Mouse (Mus musculus) layer of hippocampus, adult 9-10 months (tissue): Measurements from ENCODE around the gene Hs3st5.
"Not testable (repeated sequence)": the region's sequence is repeated elsewhere in the genome, so short reads cannot be mapped to it uniquely, and the experiment has no call there.

Source experiments
- DNase-seq: peaks from one replicate; pipeline ENCODE4 v3.0.0; 2022; ENCODE audit warnings: low spot score

Hs3st5 gene

GRCm38 (mm10) chr10:36557673-36558072 is 51.1 kb downstream of the Hs3st5 start:
- DNase-seq: no peak

GRCm38 (mm10) chr10:36558736-36559135 is 52.1 kb downstream of the Hs3st5 start:
- DNase-seq: no peak

GRCm38 (mm10) chr10:36567258-36567657 is 60.6 kb downstream of the Hs3st5 start:
- DNase-seq: no peak

- DNase-seq: no peak
Observed at GRCm38 (mm10) chr10:36572540-36572939, 65.9 kb downstream of the Hs3st5 start.

- DNase-seq: no peak
Observed at GRCm38 (mm10) chr10:36578375-36579145, 71.9 kb downstream of the Hs3st5 start.

- no peak for DNase-seq
Observed at GRCm38 (mm10) chr10:36610400-36610799, 103.8 kb downstream of the Hs3st5 start.

GRCm38 (mm10) chr10:36611415-36611814 is 104.8 kb downstream of the Hs3st5 start:
- not testable (repeated sequence) for DNase-seq

GRCm38 (mm10) chr10:36623037-36623436 is 116.4 kb downstream of the Hs3st5 start:
- no peak for DNase-seq

- DNase-seq: no peak
Observed at GRCm38 (mm10) chr10:36627952-36628351, 121.3 kb downstream of the Hs3st5 start.

- no peak for DNase-seq
Observed at GRCm38 (mm10) chr10:36631746-36632145, 125.1 kb downstream of the Hs3st5 start.

GRCm38 (mm10) chr10:36650653-36651052 is 144.0 kb downstream of the Hs3st5 start:
- no peak for DNase-seq

- DNase-seq: no peak
Observed at GRCm38 (mm10) chr10:36713974-36714373, 207.4 kb downstream of the Hs3st5 start.

GRCm38 (mm10) chr10:36726239-36726638 is 219.6 kb downstream of the Hs3st5 start:
- no peak for DNase-seq

- DNase-seq: no peak
Observed at GRCm38 (mm10) chr10:36729361-36730098, 222.9 kb downstream of the Hs3st5 start.

GRCm38 (mm10) chr10:36739375-36739774 is 232.8 kb downstream of the Hs3st5 start:
- no peak for DNase-seq

- no peak for DNase-seq
Observed at GRCm38 (mm10) chr10:36750021-36750420, 243.4 kb downstream of the Hs3st5 start.

GRCm38 (mm10) chr10:36754471-36754870 is 247.9 kb downstream of the Hs3st5 start:
- no peak for DNase-seq

GRCm38 (mm10) chr10:36773595-36773994 is 267.0 kb downstream of the Hs3st5 start:
- DNase-seq: no peak

GRCm38 (mm10) chr10:36774898-36775297 is 268.3 kb downstream of the Hs3st5 start:
- DNase-seq: no peak

- DNase-seq: no peak
Observed at GRCm38 (mm10) chr10:36781641-36782040, 275.0 kb downstream of the Hs3st5 start.

GRCm38 (mm10) chr10:36786970-36787369 is 280.4 kb downstream of the Hs3st5 start:
- no peak for DNase-seq

GRCm38 (mm10) chr10:36791771-36792170 is 285.2 kb downstream of the Hs3st5 start:
- peak; percentile 27 for DNase-seq

GRCm38 (mm10) chr10:36795311-36795710 is 288.7 kb downstream of the Hs3st5 start:
- DNase-seq: no peak
